Mouse (Mus musculus): Measurements from ENCODE around the gene Stap1.

Gene Stap1

DNA sequence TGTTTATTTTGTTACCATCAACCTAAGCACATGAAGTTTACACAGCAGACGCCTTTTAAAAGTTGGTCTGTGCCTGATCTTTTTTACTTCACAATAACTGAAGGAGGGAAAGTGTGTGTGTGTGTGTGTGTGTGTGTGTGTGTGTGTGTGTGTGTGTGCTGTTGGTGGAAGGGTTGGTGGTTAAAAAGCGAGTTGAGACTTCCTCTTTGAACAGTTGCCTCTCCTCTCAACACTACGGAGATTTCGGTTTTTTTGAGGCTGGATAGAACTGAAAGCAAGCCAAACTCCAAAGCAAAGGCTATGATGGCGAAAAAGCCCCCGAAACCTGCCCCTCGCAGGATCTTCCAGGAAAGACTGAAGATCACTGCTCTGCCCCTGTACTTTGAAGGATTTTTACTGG lies at the start of gene Stap1:
Stap1 (plus strand) TSS at position 209 of the 400 bp plus-strand sequence.
- peak in 1 of 2 experiments; percentile 46 for DNase-seq (ENCODE audit: low read depth in 1 of 2, low spot score in 2 of 2)

DNA sequence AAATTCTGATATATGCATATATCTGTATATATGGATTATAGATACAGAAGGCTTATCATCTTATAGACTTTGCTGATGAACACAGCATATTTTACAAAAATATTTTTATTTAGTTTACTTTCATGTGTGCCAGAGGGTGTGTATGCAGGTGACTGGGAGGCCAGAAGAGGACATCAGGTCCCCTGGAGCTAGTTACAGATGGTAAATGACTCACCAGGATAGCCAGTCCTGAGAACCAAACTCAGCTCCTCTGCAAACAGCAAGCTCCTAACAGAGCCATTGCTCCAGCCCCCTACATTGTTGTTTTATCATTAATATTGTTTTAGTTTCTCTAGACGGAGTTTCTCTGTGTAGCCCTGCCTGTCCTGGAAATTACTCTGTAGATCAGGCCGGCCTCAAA lies 41.7 kb upstream of the Stap1 start:
- DNase-seq (ENCODE audit: low read depth in 1 of 2, low spot score in 2 of 2): no peak

- no peak for DNase-seq (ENCODE audit: low read depth in 1 of 2, low spot score in 2 of 2)
Observed at GRCm38 (mm10) chr5:86063501-86063900, 8.0 kb upstream of the Stap1 start.

- peak; percentile 93 to 95 for DNase-seq (ENCODE audit: low read depth in 1 of 2, low spot score in 2 of 2)
Observed at GRCm38 (mm10) chr5:86065101-86065875, 6.3 kb upstream of the Stap1 start, which contains the start of gene Cenpc1. Gene Cenpc1 (minus strand): TSS chr5:86065583.

DNA sequence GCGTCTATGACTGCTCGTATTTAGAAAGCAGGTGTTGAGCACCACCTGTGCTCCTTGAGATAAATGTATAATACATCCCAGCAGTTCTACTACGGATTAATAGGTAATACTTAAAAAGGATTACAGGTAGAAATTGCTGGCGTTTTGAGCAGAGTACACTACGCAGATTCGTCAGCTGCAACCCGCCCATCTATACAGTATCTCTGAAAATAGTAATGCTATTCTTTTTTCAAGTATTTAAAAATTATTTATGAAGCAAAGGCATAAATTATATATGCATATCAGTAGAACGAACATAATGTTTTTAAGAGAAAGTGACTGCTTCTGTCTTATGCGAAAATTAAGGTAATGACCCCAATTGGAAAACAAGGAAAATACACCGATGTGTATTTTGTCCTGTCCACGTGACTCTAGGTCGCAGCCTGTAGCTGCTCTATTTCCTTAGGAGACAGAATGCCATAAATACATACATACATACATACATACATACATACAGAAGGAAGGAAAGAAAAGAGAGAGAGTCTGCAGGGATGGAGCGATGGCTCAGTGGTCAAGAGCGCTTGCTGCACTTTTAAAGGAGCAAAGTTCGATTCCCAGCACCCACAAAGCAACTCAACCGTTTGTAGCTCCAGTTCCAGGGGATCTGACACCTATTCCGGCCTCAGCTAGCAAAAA lies 5.5 kb upstream of the Stap1 start:
- peak in 1 of 2 experiments; percentile 7 for DNase-seq (ENCODE audit: low read depth in 1 of 2, low spot score in 2 of 2)

DNA sequence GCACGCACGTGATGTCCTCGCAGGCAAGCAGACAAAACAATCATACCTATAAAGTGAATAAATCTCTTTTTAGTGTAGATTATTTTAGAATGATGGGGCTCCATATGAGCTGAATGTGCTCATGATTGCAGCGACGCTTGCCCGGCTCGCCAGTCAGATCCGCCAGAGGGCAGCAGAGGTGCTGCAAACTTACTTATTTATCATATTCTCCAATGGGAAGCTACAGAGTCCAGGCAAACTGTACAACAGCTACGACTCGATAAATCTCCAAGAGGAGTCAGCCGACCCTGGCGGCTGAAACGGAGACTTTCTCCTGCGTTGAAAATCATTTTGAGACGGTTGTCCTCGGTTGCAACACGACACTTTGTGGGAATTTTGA lies 5.0 kb upstream of the Stap1 start:
- peak; percentile 71 to 85 for DNase-seq (ENCODE audit: low read depth in 1 of 2, low spot score in 2 of 2)

DNA sequence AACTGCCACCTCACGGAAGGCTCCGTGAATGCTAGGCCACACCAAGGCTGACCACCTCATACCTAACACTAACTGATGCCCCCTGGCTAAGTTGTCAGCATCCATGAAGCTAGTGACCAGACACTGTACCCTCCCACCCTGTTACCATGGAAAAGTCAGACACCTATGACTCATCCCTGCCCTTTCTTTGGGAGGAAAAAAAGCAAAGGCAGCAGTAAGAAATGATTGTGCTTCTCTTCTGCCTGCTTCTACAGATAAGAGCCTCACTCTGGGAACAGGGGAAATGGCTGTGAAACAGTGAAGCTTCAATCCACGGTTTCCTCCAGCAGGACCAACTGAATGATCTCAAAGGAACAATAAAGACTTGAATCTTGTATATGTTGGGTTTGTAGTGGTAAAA lies 3.1 kb upstream of the Stap1 start:
- peak in 1 of 2 experiments; percentile 5 for DNase-seq (ENCODE audit: low read depth in 1 of 2, low spot score in 2 of 2)

DNA sequence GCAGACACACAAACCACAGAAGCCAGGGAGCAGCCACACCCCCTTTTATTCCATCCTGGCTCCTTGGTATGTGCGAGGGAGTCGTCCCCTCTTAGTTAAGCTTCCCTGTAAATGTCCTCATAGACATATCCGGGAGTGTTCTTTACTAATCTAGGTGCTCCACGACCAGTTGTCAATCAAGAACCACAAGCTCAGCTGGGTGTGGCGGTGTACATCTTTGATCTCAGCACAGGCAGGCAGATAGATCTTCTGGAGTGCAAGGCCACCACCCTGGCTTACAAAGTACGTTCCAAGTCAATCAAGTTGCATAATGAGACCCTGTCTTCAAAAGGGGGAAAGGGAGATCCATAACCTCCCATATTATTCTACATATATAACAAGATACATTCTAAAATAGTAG lies 2.4 kb upstream of the Stap1 start:
- DNase-seq (ENCODE audit: low read depth in 1 of 2, low spot score in 2 of 2): no peak

- no peak for DNase-seq (ENCODE audit: low read depth in 1 of 2, low spot score in 2 of 2)
Observed at GRCm38 (mm10) chr5:86072756-86073386, 1.3 kb downstream of the Stap1 start.

DNA sequence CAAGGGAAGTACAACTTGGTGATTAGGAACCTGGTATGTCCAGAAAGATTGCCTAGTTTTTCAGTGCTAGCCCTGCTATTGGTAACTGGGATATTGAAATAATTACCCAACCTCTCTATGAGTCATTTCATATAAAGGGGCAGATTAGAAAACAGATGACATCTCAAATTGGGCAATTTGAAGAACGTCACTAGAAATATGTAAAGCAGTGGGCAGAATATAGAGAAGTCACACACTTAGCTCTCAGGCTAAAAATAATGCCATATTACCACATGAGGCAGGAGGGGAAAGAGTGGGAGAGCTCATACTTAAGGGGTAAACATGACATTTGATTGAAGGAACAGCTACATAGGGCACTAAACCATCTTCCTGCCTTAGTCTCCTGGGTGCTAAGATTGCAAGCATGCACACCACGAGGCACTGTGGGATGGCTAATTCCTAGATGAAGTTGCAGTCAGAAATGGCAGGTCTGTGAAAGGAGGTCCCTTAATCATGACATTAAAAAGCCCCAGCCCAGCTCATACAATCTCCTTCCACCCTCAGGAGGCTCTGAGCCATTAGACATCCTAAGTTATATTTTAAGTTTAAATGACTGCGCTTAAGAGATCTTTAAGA lies 7.3 kb downstream of the Stap1 start:
- peak in 1 of 2 experiments; percentile 13 for DNase-seq (ENCODE audit: low read depth in 1 of 2, low spot score in 2 of 2)

GRCm38 (mm10) chr5:86083987-86084386 lies 12.4 kb downstream of the Stap1 start:
- DNase-seq (ENCODE audit: low read depth in 1 of 2, low spot score in 2 of 2): no peak

- DNase-seq (ENCODE audit: low read depth in 1 of 2, low spot score in 2 of 2): peak in 1 of 2 experiments; percentile 23
Observed at GRCm38 (mm10) chr5:86084979-86085378, 13.4 kb downstream of the Stap1 start.

DNA sequence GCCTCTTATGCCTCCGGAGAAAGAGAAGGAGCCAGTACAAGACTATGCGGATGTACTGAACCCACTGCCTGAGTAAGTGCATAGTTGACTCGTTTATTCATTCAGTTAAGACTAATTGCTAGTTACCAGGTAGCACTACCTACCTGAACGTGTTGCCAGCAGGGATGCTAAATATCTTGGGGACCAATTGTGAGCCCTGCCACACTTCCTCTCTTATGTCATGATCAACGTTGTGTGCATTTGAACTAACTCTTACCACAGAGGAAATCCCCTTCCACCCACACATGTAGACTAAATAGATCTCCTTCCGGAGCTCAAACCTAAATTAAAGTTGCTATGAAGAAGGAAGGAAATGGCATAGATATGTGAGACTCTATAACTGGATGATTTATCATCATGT lies 15.2 kb downstream of the Stap1 start:
- DNase-seq (ENCODE audit: low read depth in 1 of 2, low spot score in 2 of 2): peak in 1 of 2 experiments; percentile 13

DNA sequence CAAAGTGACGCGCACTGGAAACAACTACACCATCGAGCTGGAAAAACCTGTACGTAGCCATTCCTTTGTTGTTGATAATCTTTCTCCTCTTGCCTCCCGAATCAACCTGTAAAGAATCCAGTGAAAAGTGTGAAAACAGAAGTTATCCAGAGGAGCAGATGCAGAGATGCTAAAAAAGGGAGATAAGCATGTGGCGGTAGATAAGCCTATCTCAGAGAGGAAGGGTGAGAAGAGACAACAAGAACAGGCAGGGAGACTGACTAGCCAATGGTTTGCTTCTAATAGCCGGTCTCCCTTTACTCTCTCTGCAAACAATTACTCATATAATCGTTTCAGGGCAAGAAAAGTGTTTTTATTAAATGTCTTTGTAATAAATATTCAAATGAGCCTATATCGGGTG lies 23.2 kb downstream of the Stap1 start:
- DNase-seq (ENCODE audit: low read depth in 1 of 2, low spot score in 2 of 2): no peak

- DNase-seq (ENCODE audit: low read depth in 1 of 2, low spot score in 2 of 2): no peak
Observed at GRCm38 (mm10) chr5:86098988-86099387, 27.4 kb downstream of the Stap1 start.

- DNase-seq (ENCODE audit: low read depth in 1 of 2, low spot score in 2 of 2): no peak
Observed at GRCm38 (mm10) chr5:86100621-86101020, 29.1 kb downstream of the Stap1 start.

- DNase-seq (ENCODE audit: low read depth in 1 of 2, low spot score in 2 of 2): no peak
Observed at GRCm38 (mm10) chr5:86102176-86102575, 30.6 kb downstream of the Stap1 start.

DNA sequence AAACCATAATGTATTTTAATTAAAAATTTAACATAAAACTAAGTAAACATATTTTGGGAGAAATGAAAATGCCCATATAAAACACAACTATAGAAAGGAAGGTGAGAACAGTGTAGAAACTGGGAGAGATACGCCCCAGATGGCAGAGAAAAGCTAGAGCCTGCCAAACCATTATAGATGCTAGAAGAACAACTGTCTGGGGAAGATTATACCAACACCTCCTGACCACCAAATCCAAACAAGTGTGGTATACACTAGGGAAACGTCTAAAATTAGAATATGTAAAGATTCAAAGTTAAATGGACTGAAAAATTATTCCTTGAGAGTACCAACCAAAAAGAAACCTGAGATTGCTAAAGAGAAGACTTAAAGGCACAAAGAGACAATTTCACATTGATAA lies 35.1 kb downstream of the Stap1 start:
- DNase-seq (ENCODE audit: low read depth in 1 of 2, low spot score in 2 of 2): no peak

DNA sequence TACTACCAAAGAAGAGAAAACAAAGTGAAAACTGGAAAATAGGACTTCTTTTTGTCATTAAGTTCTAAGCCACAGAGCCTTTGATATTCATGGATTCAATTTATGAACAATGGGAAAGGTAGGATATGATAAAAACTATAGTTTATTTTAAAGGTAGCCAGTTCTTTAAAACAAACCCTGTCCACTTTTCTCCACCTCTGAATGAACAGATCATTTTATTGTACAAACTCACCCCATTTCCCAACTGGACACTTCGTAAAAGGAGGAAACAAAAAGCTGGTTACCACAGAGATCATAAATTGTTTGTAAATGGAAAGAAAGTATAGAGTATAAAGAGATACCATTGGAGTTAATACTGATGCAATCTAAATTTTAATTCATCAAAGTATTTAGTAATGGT lies 39.5 kb downstream of the Stap1 start:
- no peak for DNase-seq (ENCODE audit: low read depth in 1 of 2, low spot score in 2 of 2)

- no peak for DNase-seq (ENCODE audit: low read depth in 1 of 2, low spot score in 2 of 2)
Observed at GRCm38 (mm10) chr5:86113037-86113436, 41.5 kb downstream of the Stap1 start.

- DNase-seq (ENCODE audit: low read depth in 1 of 2, low spot score in 2 of 2): no peak
Observed at GRCm38 (mm10) chr5:86113997-86114396, 42.5 kb downstream of the Stap1 start.
